Mouse (Mus musculus): ENCODE data around the gene Hist1h3e. TPM values are rescaled to one million over a fixed set of nuclear protein-coding genes. Genes with fewer than 3 reads are reported as not detected.
"Not testable (repeated sequence)": the region's sequence is repeated elsewhere in the genome, so short reads cannot be mapped to it uniquely, and the experiment has no call there.

Hist1h3e gene
- polyA plus RNA-seq, 1 experiment from 2014 or later = 3.5 TPM

DNA sequence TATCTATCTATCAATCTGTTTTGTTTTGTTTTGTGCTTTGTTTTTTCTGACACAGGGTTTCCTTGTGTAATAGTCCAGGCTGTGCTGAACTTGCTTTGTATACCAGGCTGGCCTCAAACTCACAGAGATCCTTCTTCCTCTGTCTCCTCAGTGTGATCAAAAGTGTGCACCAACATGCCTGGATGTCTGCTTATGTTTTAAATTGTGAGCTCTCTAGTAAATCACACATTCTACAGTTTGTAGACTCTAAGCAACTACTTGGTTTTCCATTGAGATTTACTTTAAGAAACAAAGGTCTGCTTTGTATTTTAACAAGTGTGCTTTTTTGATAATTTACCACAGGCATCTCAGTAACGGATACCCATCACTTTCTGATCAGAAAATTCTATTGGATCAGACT, 15.7 kb upstream of the Hist1h3e start:
- Histone ChIP-seq H3K9ac (no peak overlapping the region), H3K27me3 (replicated peaks) (no peaks in the 10 kb centered on the region), H3K4me3 (replicated peaks) (no peak overlapping the region), H3K36me3 (no peaks in the 10 kb centered on the region), H3K4me2 (replicated peaks) (no peak overlapping the region), H3K27ac (no peak overlapping the region), H3K4me1 (replicated peaks) (peaks cover 6% of the 10 kb centered on the region; the same call in 1 of the 2 replicates), H3K9me3 (no peaks in the 10 kb centered on the region)
- no peak for ATAC-seq
- 92% methylated on average over 1 of the region's 1 CpGs for WGBS

DNA sequence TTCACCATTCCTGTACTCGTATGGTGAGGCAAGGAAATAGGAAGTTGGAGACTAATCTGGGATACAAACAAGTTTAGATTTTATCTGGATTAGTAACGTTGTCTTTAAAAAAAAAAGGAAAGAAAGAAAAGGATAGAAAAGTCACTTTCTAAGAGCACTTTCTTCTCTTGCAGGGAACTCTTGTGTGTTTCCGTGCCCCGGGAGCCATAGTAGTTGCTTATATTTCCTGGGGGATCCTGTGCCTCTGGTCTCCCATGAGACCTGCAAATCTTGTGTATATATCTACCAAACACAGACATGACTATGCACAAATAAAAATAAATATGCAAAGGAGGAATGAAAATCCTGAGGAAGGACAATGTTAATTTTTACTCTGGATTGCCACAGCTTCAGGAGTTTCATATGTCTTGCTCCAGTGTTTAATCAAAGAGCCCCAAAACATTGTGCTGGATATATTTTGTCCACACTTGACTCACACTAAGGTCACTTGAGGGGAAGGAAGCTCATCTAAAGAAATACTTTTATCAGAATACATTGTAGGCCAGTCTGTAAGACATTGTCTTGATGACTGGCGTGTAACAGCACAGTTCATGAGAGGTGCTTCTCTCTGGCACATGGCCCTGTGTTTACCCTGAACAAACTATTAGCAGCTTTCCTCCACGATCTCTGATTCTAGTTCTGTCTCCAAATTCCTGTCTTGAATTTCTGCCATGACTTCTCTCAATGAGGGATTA, 14.9 kb upstream of the Hist1h3e start:
- peak overlapping the region; percentile 65; the same call in 1 of the 2 replicates for H3K9ac ChIP-seq
- H3K4me1 ChIP-seq (replicated peaks) = 0 out of 2 replicates have a peak, but pooled peaks cover 3% of the 10 kb centered on the region
- H3K4me2 ChIP-seq (replicated peaks) = peak overlapping the region; percentile 69
- H3K9me3 ChIP-seq = no peaks in the 10 kb centered on the region
- peak overlapping the region; percentile 42 for H3K4me3 ChIP-seq (replicated peaks)
- 31% methylated on average over 6 of the region's 6 CpGs for WGBS
- ATAC-seq = no peak
- no peaks in the 10 kb centered on the region for H3K36me3 ChIP-seq
- H3K27ac ChIP-seq = peak overlapping the region; percentile 84
- no peaks in the 10 kb centered on the region for H3K27me3 ChIP-seq (replicated peaks)

DNA sequence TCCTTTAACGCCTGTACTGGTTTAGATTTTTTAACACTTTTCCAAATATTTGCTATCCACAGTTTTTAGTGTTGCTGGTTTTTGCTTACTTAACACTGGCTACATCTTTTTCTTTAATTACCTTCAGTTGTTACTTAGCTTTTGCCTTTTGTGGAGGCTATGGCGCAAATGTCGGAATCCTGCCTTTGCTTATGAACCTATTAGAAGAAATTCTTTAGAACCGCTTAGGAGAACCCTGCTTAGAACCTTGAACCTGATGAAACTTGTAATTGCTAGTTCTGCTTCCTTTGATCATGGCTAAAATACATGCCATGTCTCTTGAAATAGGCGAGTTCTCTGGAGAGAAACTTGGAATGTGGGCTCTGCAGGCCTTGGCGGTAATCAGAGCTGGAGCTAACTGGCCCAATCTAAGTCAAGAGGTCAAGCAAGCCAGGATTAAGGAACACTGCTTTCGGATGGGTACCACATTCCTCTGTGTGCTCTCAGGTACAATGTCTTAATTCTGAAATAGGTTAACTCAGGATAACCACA, 14.2 kb upstream of the Hist1h3e start:
- no peaks in the 10 kb centered on the region for H3K36me3 ChIP-seq
- peak overlapping the region; percentile 65 for H3K9ac ChIP-seq
- H3K4me3 ChIP-seq (replicated peaks) = peak overlapping the region; percentile 42
- H3K27ac ChIP-seq = peak overlapping the region; percentile 84
- ATAC-seq = no peak
- no peaks in the 10 kb centered on the region for H3K9me3 ChIP-seq
- no peaks in the 10 kb centered on the region for H3K4me1 ChIP-seq (replicated peaks)
- H3K27me3 ChIP-seq (replicated peaks) = no peaks in the 10 kb centered on the region
- H3K4me2 ChIP-seq (replicated peaks) = peak overlapping the region; percentile 69
- 8% methylated on average over 7 of the region's 7 CpGs for WGBS

DNA sequence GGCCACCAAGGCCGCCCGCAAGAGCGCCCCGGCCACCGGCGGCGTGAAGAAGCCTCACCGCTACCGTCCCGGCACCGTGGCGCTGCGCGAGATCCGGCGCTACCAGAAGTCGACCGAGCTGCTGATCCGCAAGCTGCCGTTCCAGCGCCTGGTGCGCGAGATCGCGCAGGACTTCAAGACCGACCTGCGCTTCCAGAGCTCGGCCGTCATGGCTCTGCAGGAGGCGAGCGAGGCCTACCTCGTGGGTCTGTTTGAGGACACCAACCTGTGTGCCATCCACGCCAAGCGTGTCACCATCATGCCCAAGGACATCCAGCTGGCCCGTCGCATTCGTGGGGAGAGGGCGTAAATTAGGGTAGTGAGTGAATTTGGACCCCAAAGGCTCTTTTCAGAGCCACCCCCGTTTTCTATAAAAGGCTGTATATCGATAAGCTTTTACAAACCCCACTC, 13.7 kb upstream of the Hist1h3e start:
- Histone ChIP-seq H3K9ac (peak overlapping the region; percentile 65), H3K4me3 (replicated peaks) (peak overlapping the region; percentile 42), H3K4me2 (replicated peaks) (peak overlapping the region; percentile 69), H3K27ac (peak overlapping the region; percentile 84)
- H3K4me1 ChIP-seq (replicated peaks); H3K27me3 ChIP-seq (replicated peaks); H3K36me3 ChIP-seq; ATAC-seq; H3K9me3 ChIP-seq: not testable (repeated sequence)
- WGBS = 0% methylated on average over 20 of the region's 40 CpGs

DNA sequence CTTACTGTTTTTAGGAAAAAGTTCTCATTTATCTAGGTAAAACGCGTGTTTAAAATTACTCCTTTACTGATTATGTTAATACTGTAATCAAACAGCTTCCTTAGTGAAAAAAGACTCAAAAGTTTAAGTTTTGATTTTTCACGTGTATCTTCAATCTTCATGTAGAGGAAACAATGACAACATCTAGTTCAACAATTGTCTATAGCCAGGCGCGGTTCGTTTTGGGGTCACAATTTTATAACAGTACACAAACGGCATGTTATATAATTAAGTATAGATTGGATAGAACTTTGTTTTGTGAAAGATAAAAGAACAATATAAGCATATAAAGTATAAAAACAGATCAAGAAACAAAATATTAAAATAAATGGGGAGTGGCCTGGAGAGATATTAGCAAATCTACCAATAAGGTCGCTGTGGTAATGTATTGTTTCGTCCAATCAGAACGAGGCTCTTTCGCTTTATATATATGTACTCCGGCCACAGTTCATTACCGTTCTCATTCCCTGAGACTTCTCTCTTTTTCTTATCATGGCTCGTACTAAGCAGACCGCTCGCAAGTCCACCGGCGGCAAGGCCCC, 13.2 kb upstream of the Hist1h3e start, which contains the start of gene Hist1h3d:
Gene Hist1h3d, plus strand, starts transcription at position 493 of the 581 bp plus-strand sequence.
- Histone ChIP-seq H3K27me3 (replicated peaks) (no peaks in the 10 kb centered on the region), H3K27ac (peak within 1 kb of the TSS; percentile 84), H3K4me3 (replicated peaks) (peak within 1 kb of the TSS; percentile 42), H3K9me3 (no peaks in the 10 kb centered on the region), H3K4me2 (replicated peaks) (peak within 1 kb of the TSS; percentile 69), H3K36me3 (no peaks in the 10 kb centered on the region), H3K4me1 (replicated peaks) (no peaks in the 10 kb centered on the region), H3K9ac (peak within 1 kb of the TSS; percentile 65)
- ATAC-seq = peak; percentile 61
- WGBS = under 1% methylated on average over 18 of the region's 18 CpGs

DNA sequence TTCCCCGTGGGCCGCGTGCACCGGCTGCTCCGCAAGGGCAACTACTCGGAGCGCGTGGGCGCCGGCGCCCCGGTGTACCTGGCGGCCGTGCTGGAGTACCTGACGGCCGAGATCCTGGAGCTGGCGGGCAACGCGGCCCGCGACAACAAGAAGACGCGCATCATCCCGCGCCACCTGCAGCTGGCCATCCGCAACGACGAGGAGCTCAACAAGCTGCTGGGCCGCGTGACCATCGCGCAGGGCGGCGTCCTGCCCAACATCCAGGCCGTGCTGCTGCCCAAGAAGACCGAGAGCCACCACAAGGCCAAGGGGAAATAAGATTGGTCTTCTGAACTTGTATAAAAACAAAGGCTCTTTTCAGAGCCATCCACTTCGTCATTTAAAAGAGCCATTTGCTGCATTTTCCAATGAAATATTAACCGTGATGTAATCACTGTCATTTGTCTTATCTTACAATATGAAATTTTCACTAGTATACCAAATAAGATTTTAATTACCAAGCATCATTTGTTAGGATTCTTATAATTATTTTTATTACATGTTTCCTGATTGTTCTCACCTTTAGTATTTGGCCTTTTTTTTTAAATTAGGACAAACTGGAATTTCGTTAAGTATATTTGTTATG, 12.5 kb upstream of the Hist1h3e start:
- 0 out of 2 replicates have a peak overlapping the region, but pooled peaks have one; percentile 41 for H3K9ac ChIP-seq
- ATAC-seq; H3K36me3 ChIP-seq; H3K27me3 ChIP-seq (replicated peaks); H3K4me3 ChIP-seq (replicated peaks); H3K9me3 ChIP-seq; H3K4me1 ChIP-seq (replicated peaks): not testable (repeated sequence)
- WGBS = 2% methylated on average over 12 of the region's 39 CpGs
- H3K27ac ChIP-seq = peak overlapping the region; percentile 81; the same call in 1 of the 2 replicates
- peak overlapping the region; percentile 52 for H3K4me2 ChIP-seq (replicated peaks)

DNA sequence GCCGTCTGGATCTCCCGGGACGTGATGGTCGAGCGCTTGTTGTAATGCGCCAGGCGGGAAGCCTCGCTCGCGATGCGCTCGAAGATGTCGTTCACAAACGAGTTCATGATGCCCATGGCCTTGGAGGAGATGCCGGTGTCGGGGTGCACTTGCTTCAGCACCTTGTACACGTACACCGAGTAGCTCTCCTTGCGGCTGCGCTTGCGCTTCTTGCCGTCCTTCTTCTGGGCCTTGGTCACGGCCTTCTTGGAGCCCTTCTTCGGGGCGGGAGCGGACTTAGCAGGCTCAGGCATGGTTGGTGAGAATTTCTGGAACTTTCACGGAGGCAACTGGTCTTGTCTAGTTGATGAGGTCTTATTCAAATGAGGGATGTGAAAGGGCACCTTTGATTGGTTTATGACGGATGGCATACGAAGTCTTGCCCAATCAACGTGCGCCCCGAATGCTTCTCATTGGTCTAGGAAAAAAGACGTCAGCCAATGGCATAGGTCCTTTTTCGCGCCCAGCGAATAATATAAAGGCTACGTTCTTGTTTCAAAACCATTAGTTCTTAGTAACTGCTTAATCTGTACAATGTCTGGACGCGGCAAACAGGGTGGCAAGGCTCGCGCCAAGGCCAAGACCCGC, 11.8 kb upstream of the Hist1h3e start, which contains the start of the genes Hist1h2bf and Hist1h2ad:
Gene Hist1h2bf, minus strand, starts transcription at position 299 of the 627 bp plus-strand sequence.
Gene Hist1h2ad, plus strand, starts transcription at position 484 of the 627 bp plus-strand sequence.
- not testable (repeated sequence) for H3K9me3 ChIP-seq; H3K36me3 ChIP-seq; H3K4me1 ChIP-seq (replicated peaks); H3K27me3 ChIP-seq (replicated peaks)
- H3K4me3 ChIP-seq (replicated peaks) = peak within 1 kb of the TSS; percentile 42
- H3K4me2 ChIP-seq (replicated peaks) = peak within 1 kb of the TSS; percentile 66
- WGBS = under 1% methylated on average over 36 of the region's 42 CpGs
- H3K27ac ChIP-seq = peak within 1 kb of the TSS; percentile 93
- ATAC-seq = peak; percentile 89
- H3K9ac ChIP-seq = peak within 1 kb of the TSS; percentile 56

DNA sequence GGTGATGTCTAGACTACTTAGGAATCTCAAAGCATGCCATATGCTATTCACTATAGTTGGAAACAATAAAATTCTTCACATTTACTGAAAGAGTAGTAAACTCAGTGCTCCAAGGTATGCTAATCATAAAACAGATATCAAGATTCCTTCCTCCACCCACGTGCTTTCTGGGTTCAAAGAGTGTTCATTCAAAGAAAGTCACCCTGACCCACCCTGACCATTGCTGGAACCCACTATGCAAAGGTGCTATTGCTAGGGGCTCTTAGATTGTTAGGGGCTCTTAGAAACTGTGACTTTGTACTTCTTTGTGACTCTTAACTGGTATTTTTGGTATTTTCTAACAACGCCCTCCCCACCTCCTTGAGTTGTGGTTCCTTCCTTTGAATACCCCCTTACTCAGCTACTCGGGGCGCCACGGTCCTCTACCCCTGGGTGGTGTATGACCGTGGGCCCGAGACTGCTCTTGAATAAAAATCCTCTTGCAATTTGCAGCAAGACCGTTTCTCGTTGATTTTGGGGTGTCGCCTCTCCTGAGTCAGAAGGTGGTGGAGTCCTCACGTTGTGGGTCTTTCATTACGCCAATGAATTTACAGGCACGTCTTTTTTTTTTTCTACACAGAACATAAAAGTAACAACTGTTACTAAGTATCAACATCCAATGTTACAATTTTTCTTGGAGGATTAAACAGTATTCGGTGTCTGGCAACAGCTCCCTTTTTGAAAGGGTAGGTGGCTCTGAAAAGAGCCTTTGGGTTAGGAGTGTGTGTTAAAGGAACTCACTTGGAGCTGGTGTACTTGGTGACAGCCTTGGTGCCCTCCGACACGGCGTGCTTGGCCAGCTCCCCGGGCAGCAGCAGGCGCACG, 11.1 kb upstream of the Hist1h3e start:
- H3K9me3 ChIP-seq; H3K36me3 ChIP-seq; H3K27me3 ChIP-seq (replicated peaks); H3K4me1 ChIP-seq (replicated peaks); ATAC-seq: not testable (repeated sequence)
- peak overlapping the region; percentile 93 for H3K27ac ChIP-seq
- 8% methylated on average over 20 of the region's 20 CpGs for WGBS
- peak overlapping the region; percentile 56 for H3K9ac ChIP-seq
- peak overlapping the region; percentile 66 for H3K4me2 ChIP-seq (replicated peaks)
- H3K4me3 ChIP-seq (replicated peaks) = peak overlapping the region; percentile 42

DNA sequence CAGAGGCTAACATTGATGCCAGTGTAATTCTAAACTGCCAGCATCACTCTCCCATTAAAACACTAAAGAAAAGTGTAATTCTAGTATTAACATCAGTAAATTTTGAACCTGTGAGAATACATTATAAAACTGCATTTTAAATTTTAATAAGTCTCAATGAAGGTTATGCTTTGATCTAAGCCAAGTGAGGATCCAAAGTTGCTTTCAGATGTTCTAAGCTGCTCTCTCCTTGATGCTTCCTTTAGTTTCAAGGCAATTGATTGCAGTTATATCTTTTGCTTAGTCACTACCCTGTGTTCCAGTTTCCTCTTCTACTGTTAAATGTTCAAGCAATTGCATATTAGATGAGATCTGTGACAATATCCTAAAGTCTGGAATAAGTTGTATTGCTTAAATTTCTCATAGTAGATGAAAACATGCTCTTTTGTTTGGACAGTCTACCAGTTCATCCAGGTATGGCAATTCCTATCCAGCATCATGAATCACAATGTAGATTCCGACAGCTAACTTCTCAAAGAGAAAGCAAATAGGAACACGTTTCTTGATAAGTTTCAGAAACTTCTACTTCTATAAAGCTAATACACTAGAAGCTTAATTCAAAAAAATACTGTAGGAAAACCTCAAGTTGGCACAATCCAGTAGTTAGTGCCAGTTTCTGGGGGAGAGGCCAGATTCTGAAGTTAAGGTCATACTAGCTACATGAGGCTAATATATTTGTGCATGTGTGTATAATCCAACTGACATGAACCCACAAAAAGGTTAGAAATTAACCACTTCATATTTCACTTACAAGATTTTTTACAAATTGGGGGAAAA, 10.3 kb upstream of the Hist1h3e start:
- Histone ChIP-seq H3K9me3 (no peaks in the 10 kb centered on the region), H3K36me3 (no peaks in the 10 kb centered on the region), H3K27me3 (replicated peaks) (no peaks in the 10 kb centered on the region), H3K4me1 (replicated peaks) (0 out of 2 replicates have a peak, but pooled peaks cover 3% of the 10 kb centered on the region), H3K4me3 (replicated peaks) (peak overlapping the region; percentile 42), H3K9ac (peak overlapping the region; percentile 56), H3K27ac (peak overlapping the region; percentile 93), H3K4me2 (replicated peaks) (peak overlapping the region; percentile 66)
- ATAC-seq = no peak
- WGBS = 27% methylated on average over 2 of the region's 2 CpGs

DNA sequence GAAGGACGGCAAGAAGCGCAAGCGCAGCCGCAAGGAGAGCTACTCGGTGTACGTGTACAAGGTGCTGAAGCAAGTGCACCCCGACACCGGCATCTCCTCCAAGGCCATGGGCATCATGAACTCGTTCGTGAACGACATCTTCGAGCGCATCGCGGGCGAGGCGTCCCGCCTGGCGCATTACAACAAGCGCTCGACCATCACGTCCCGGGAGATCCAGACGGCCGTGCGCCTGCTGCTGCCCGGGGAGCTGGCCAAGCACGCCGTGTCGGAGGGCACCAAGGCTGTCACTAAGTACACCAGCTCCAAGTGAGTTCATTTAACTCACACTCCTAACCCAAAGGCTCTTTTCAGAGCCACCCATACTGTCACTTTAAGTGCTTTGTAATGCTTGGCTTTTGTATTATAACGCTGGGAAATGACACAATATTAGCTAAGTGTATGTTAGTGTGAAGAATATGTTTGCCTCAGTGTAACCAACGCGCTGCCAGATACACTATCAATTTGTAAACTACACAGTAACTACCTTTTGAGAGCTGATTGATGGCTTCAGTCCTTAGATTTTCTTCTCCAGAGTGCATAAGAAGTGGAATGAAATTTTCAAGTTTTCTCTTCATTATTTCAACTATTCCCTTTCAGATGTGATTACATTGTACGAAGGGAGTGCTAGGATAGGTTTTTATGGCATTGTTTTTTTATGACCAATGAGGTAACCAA, 9.5 kb upstream of the Hist1h3e start:
- not testable (repeated sequence) for H3K9me3 ChIP-seq; ATAC-seq; H3K36me3 ChIP-seq; H3K27me3 ChIP-seq (replicated peaks); H3K4me1 ChIP-seq (replicated peaks)
- H3K27ac ChIP-seq = peak overlapping the region; percentile 93
- WGBS = under 1% methylated on average over 18 of the region's 34 CpGs
- H3K4me3 ChIP-seq (replicated peaks) = peak overlapping the region; percentile 42
- peak overlapping the region; percentile 66 for H3K4me2 ChIP-seq (replicated peaks)
- peak overlapping the region; percentile 56 for H3K9ac ChIP-seq
